Mouse (Mus musculus) heart, embryonic 16.5 days (tissue): ENCODE data around the gene Rtn1. TPM values are rescaled to one million over a fixed set of nuclear protein-coding genes. Genes with fewer than 3 reads are reported as not detected.

ENCODE experiments used
- ATAC-seq: fragments of 200-750 bp; cut with Nextera tagmentation; replicated peaks from 2 replicates; pipeline ENCODE4 v1.8.0; 2017; ENCODE audit warnings: moderate number of reproducible peaks; ENCODE audit not compliant: insufficient read depth, low FRiP score; ENCODE audit errors: extremely low read depth
- H3K27ac ChIP-seq: fragments of 300-500 bp; sonication (generic); 2 replicates; pipeline ENCODE4 v1.5.1; 2014; ENCODE audit warnings: mild to moderate bottlenecking, low read length, control low read depth, moderate library complexity
- H3K27me3 ChIP-seq: fragments of 300-500 bp; sonication (generic); 2 replicates; pipeline ENCODE4 v1.6.1; 2014; ENCODE audit warnings: low read length, mixed read lengths; ENCODE audit not compliant: control insufficient read depth, insufficient read depth
- H3K36me3 ChIP-seq: fragments of 300-500 bp; sonication (generic); 2 replicates; pipeline ENCODE4 v1.6.1; 2014; ENCODE audit not compliant: control insufficient read depth, insufficient read depth
- H3K4me1 ChIP-seq: fragments of 300-500 bp; sonication (generic); 2 replicates; pipeline ENCODE4 v1.6.1; 2014; ENCODE audit warnings: low read length, mixed read lengths; ENCODE audit not compliant: control insufficient read depth, insufficient read depth
- H3K4me2 ChIP-seq: fragments of 300-500 bp; sonication (generic); 2 replicates; pipeline ENCODE4 v1.6.1; 2014; ENCODE audit warnings: low read depth, mild to moderate bottlenecking, control low read depth, low read length
- H3K4me3 ChIP-seq: fragments of 300-500 bp; sonication (generic); 2 replicates; pipeline ENCODE4 v1.5.1; 2014; ENCODE audit warnings: mild to moderate bottlenecking, control low read depth, low read length
- H3K9ac ChIP-seq: fragments of 300-500 bp; sonication (generic); 2 replicates; pipeline ENCODE4 v1.6.1; 2014; ENCODE audit warnings: low read length, control low read depth
- H3K9me3 ChIP-seq: fragments of 300-500 bp; sonication (generic); replicated peaks from 2 replicates; pipeline ENCODE4 v1.6.1; 2016; ENCODE audit warnings: low read length; ENCODE audit not compliant: control insufficient read depth
- WGBS: fragments of 180-500 bp; shearing (Covaris S2); extraction: QIAGEN DNeasy Blood & Tissue Kit; methylation state at CpG from one replicate; pipeline ENCODE4 v1.1.7; 2014; 5-methylcytosine and 5-hydroxymethylcytosine counted together
- polyA plus RNA-seq: library from polyadenylated mRNA; unstranded; fragments of >200 nt; fragmentation: Nextera tagmentation; extraction: Ambion mirVana; gene quantifications from 2 replicates; pipeline ENCODE4 v1.2.1, GENCODE M21; 2015

Rtn1 gene
- polyA plus RNA-seq, 1 experiment from 2014 or later: 10.1 TPM

GRCm38 (mm10) chr12:72348508-72348907 is 60.3 kb downstream of the Rtn1 start:
- H3K4me2 ChIP-seq: no peak overlapping the region
- peaks cover 4% of the 10 kb centered on the region for H3K4me1 ChIP-seq
- H3K9ac ChIP-seq: no peak overlapping the region
- no peak overlapping the region for H3K4me3 ChIP-seq
- WGBS: 69% methylated on average over 8 of the region's 8 CpGs
- no peaks in the 10 kb centered on the region for H3K36me3 ChIP-seq
- no peak overlapping the region for H3K27ac ChIP-seq
- no peaks in the 10 kb centered on the region for H3K27me3 ChIP-seq
- H3K9me3 ChIP-seq: no peaks in the 10 kb centered on the region
- no peak for ATAC-seq

GRCm38 (mm10) chr12:72347184-72347583 is 61.7 kb downstream of the Rtn1 start:
- Histone ChIP-seq H3K27me3 (no peaks in the 10 kb centered on the region), H3K4me2 (no peak overlapping the region), H3K4me1 (peaks cover 8% of the 10 kb centered on the region), H3K4me3 (no peak overlapping the region), H3K9me3 (no peaks in the 10 kb centered on the region), H3K9ac (no peak overlapping the region), H3K36me3 (no peaks in the 10 kb centered on the region), H3K27ac (no peak overlapping the region)
- 64% methylated on average over 1 of the region's 1 CpGs for WGBS
- ATAC-seq: no peak

- WGBS: 14% methylated on average over 2 of the region's 2 CpGs
Observed at GRCm38 (mm10) chr12:72343639-72344038, 65.2 kb downstream of the Rtn1 start.

DNA sequence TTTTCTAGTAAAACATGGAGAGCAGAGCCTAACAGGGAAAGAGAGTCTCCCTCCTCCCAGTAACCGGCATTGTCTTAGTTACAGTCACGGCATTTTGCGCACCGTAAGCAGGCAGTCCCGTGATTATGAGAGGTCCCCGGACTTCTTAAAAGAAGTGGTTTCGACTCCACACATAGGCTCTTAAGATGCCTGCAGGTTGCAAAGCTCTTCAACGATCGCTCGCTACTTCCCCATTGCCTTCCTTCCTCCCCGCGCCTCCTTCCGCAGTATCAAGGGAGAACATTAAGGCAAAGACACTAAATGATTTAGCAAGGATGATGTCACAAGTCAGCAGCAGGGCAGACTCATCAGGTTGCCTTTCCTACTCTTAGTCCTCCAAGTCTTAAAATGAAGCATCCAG is 72.8 kb downstream of the Rtn1 start:
- Histone ChIP-seq H3K4me3 (no peak overlapping the region), H3K4me2 (no peak overlapping the region)
- 85% methylated on average over 13 of the region's 13 CpGs for WGBS

More at GRCm38 (mm10) chr12:72343639-72344038, 65.2 kb downstream of the Rtn1 start:
- H3K4me1 ChIP-seq: peaks cover 8% of the 10 kb centered on the region
- H3K9ac ChIP-seq: no peak overlapping the region
- no peak overlapping the region; the same call in 1 of the 2 replicates for H3K27ac ChIP-seq
- H3K27me3 ChIP-seq: no peaks in the 10 kb centered on the region
- peak; percentile 67; the same call in 1 of the 2 replicates for ATAC-seq
- H3K4me2 ChIP-seq: no peak overlapping the region
- H3K4me3 ChIP-seq: no peak overlapping the region
- no peaks in the 10 kb centered on the region for H3K36me3 ChIP-seq
- H3K9me3 ChIP-seq: no peaks in the 10 kb centered on the region

GRCm38 (mm10) chr12:72332488-72333013 is 76.3 kb downstream of the Rtn1 start:
- Histone ChIP-seq H3K4me2 (no peak overlapping the region), H3K27me3 (no peaks in the 10 kb centered on the region), H3K9ac (no peak overlapping the region), H3K9me3 (0 out of 2 replicates have a peak, but pooled peaks cover 2% of the 10 kb centered on the region), H3K27ac (no peak overlapping the region), H3K36me3 (no peaks in the 10 kb centered on the region), H3K4me3 (no peak overlapping the region), H3K4me1 (no peaks in the 10 kb centered on the region)
- no peak for ATAC-seq
- 65% methylated on average over 5 of the region's 5 CpGs for WGBS

More for the DNA sequence above, 72.8 kb downstream of the Rtn1 start:
- Histone ChIP-seq H3K9me3 (0 out of 2 replicates have a peak, but pooled peaks cover 2% of the 10 kb centered on the region), H3K36me3 (no peaks in the 10 kb centered on the region), H3K9ac (no peak overlapping the region), H3K27ac (no peak overlapping the region), H3K4me1 (no peaks in the 10 kb centered on the region), H3K27me3 (no peaks in the 10 kb centered on the region)
- ATAC-seq: no peak

DNA sequence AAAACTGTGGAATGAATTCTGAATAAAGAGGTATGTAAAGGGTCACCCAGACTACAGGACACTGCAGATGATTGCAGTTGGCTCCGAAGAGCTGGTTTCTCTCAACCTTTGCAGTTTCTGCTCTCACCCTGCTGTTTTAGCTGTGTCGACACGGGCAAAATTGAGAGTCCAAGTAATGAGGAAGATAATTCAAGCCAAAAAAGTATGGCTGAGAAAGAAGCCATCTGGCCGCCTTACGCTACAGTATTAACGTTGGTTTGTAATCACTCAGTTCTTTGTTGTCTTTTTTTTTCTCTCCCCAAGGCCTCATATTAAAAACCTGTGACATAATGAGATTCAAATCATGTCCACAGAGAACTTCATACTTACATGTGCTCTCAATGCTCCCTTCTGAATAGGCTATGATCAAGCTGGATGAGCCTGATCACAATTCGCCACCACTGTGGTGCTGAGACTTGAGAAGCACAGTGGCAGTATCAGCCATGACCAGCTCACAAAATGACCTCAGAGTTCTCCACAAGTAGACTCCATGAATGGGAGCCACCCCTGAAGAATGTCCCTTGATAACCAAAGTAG is 76.9 kb downstream of the Rtn1 start:
- Histone ChIP-seq H3K4me1 (no peaks in the 10 kb centered on the region), H3K9me3 (0 out of 2 replicates have a peak, but pooled peaks cover 2% of the 10 kb centered on the region), H3K4me2 (no peak overlapping the region), H3K27ac (no peak overlapping the region), H3K36me3 (no peaks in the 10 kb centered on the region), H3K4me3 (no peak overlapping the region), H3K9ac (no peak overlapping the region), H3K27me3 (no peaks in the 10 kb centered on the region)
- WGBS: 74% methylated on average over 7 of the region's 7 CpGs
- ATAC-seq: no peak

GRCm38 (mm10) chr12:72326087-72326486 is 82.8 kb downstream of the Rtn1 start:
- Histone ChIP-seq H3K4me3 (no peak overlapping the region), H3K4me2 (no peak overlapping the region), H3K4me1 (no peaks in the 10 kb centered on the region), H3K36me3 (no peaks in the 10 kb centered on the region), H3K27me3 (no peaks in the 10 kb centered on the region), H3K27ac (no peak overlapping the region), H3K9ac (no peak overlapping the region), H3K9me3 (no peaks in the 10 kb centered on the region)
- ATAC-seq: no peak

GRCm38 (mm10) chr12:72325025-72325424 is 83.8 kb downstream of the Rtn1 start:
- no peaks in the 10 kb centered on the region for H3K27me3 ChIP-seq
- no peaks in the 10 kb centered on the region for H3K9me3 ChIP-seq
- H3K9ac ChIP-seq: no peak overlapping the region
- no peaks in the 10 kb centered on the region for H3K36me3 ChIP-seq
- H3K4me1 ChIP-seq: no peaks in the 10 kb centered on the region
- no peak overlapping the region for H3K4me2 ChIP-seq
- H3K4me3 ChIP-seq: no peak overlapping the region
- H3K27ac ChIP-seq: no peak overlapping the region
- ATAC-seq: no peak
- 63% methylated on average over 5 of the region's 5 CpGs for WGBS

DNA sequence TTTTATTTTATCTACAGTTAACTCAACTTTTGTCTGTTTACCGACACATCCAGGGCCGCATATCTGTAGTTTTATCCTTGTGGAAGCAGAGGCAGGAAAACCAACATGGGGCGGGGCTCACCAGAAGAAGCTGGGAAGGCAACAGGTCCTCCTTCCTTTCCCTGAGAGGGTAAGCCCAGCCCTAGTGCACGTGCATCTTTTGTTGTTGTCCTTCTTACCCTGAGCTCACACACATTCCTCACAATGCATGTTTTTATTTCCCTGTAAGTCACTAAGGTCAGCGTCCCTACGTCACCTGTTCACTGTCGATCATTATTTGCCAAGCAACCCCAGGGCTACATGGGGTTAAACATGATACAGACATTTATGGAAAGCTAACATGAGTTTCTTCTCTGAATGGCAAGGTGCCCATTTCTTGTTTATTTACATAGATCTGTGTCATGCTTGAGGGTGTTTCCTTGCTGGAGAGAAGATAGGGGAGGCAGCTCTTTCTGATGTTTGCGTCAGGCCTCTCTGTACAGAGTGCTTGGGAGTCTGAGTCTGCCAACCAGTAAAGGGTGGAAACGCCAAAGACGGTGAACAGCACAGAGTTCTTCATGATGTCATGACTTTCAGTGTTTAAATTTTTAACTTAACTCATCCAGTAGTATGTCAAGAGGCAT is 84.5 kb downstream of the Rtn1 start:
- H3K9me3 ChIP-seq: no peaks in the 10 kb centered on the region
- no peak overlapping the region for H3K27ac ChIP-seq
- no peaks in the 10 kb centered on the region for H3K4me1 ChIP-seq
- no peak overlapping the region for H3K4me2 ChIP-seq
- no peak overlapping the region for H3K4me3 ChIP-seq
- WGBS: 68% methylated on average over 10 of the region's 10 CpGs
- H3K27me3 ChIP-seq: no peaks in the 10 kb centered on the region
- no peak for ATAC-seq
- no peaks in the 10 kb centered on the region for H3K36me3 ChIP-seq
- H3K9ac ChIP-seq: no peak overlapping the region
